Mouse (Mus musculus): ENCODE measurements around the gene Mybphl.

GRCm38 (mm10) chr3:108411754-108412121 lies 47.0 kb downstream of the Mybphl start:
- no peak for TF ChIP-seq MAFK (IDR thresholded peaks at IDR 0.05; ENCODE audit: insufficient read depth, low read depth, low read length)
- no peak for TF ChIP-seq CHD2 (IDR thresholded peaks at IDR 0.05; ENCODE audit: low read depth, low read length)
- TF ChIP-seq ZC3H11A (IDR thresholded peaks at IDR 0.05; ENCODE audit: borderline replicate concordance, low read depth, low read length), result no peak
- TF ChIP-seq ZNF384 (IDR thresholded peaks at IDR 0.05; ENCODE audit: low read depth, low read length), result no peak
- no peak for TF ChIP-seq HCFC1 (IDR thresholded peaks at IDR 0.05; ENCODE audit: borderline replicate concordance, insufficient read depth, low read length)
